Mouse (Mus musculus): ENCODE results near the gene 2010109A12Rik. TPM values are rescaled to one million over a fixed set of nuclear protein-coding genes. Genes with fewer than 3 reads are reported as not detected.

The 2010109A12Rik gene
- polyA plus RNA-seq, 1 experiment from 2014 or later: 1.9 TPM

- ATAC-seq (ENCODE audit: low read depth): no peak
- H3K9me3 ChIP-seq (replicated peaks; ENCODE audit: control insufficient read depth, low read length): no peaks in the 10 kb centered on the region
- no peak overlapping the region for H3K4me2 ChIP-seq (ENCODE audit: low read depth, low read length)
- H3K36me3 ChIP-seq (ENCODE audit: control insufficient read depth, insufficient read depth): no peaks in the 10 kb centered on the region
- H3K27me3 ChIP-seq (ENCODE audit: control insufficient read depth, insufficient read depth, low read depth, low read length): no peaks in the 10 kb centered on the region
- no peak overlapping the region for H3K27ac ChIP-seq (ENCODE audit: low read length)
- H3K4me1 ChIP-seq (ENCODE audit: control insufficient read depth, low read depth, low read length): peaks cover 3% of the 10 kb centered on the region
- no peak overlapping the region for H3K9ac ChIP-seq (ENCODE audit: low read depth, low read length)
- no peak overlapping the region for H3K4me3 ChIP-seq (ENCODE audit: low read depth, low read length)
Measured at GRCm38 (mm10) chr5:93259349-93259748, 53.0 kb downstream of the 2010109A12Rik start.

DNA sequence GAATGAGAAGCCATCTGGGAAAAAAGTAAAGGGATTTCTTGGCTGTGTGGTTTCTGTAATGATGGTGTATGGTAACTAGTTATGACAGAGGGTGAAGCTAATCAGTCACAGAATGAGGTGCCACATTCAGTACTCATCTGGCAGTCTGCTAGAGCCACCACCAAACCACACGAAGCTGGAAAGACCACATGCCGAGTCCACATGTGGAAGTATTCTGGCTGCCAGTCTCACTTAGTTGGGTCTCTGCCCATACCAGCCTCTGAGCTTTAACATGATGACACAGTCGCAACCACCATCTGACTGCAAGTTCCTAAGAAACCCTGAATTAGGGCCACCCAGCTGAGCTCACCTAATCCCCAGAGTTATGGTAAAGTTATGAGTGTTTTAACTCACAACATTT, 54.7 kb downstream of the 2010109A12Rik start:
- Histone ChIP-seq H3K4me2 (ENCODE audit: low read depth, low read length) (no peak overlapping the region), H3K27me3 (ENCODE audit: control insufficient read depth, insufficient read depth, low read depth, low read length) (no peaks in the 10 kb centered on the region; the same call in 1 of the 2 replicates), H3K36me3 (ENCODE audit: control insufficient read depth, insufficient read depth) (no peaks in the 10 kb centered on the region), H3K9me3 (replicated peaks; ENCODE audit: control insufficient read depth, low read length) (no peaks in the 10 kb centered on the region), H3K4me3 (ENCODE audit: low read depth, low read length) (no peak overlapping the region), H3K27ac (ENCODE audit: low read length) (no peak overlapping the region), H3K4me1 (ENCODE audit: control insufficient read depth, low read depth, low read length) (peaks cover 13% of the 10 kb centered on the region), H3K9ac (ENCODE audit: low read depth, low read length) (no peak overlapping the region)
- ATAC-seq (ENCODE audit: low read depth): no peak
- 39% methylated on average over 3 of the region's 3 CpGs for WGBS (ENCODE audit: insufficient replicate concordance)

DNA sequence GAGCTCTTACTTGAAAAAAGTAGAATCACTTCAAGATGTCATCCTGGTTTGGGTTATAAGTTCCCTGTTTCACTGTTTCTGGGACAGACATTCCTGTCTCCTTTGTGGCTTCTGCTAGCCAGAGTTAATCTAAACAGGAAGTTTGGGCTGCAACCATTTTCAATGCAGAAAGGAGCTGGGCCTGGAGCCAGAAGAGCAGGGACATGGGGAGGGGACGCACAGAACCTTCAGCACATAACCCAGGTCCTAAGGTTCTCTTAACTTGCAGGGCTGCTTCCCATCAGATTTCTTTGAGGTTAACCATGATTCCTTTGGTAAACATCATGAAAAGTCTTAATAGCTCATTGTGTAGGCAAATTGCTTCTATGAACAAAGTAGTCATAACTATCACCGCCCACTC, 56.4 kb downstream of the 2010109A12Rik start:
- H3K27ac ChIP-seq (ENCODE audit: low read length): no peak overlapping the region
- H3K9ac ChIP-seq (ENCODE audit: low read depth, low read length): no peak overlapping the region
- no peak overlapping the region for H3K4me3 ChIP-seq (ENCODE audit: low read depth, low read length)
- no peak for ATAC-seq (ENCODE audit: low read depth)
- H3K9me3 ChIP-seq (replicated peaks; ENCODE audit: control insufficient read depth, low read length): no peaks in the 10 kb centered on the region
- 65% methylated on average over 2 of the region's 2 CpGs for WGBS (ENCODE audit: insufficient replicate concordance)
- H3K27me3 ChIP-seq (ENCODE audit: control insufficient read depth, insufficient read depth, low read depth, low read length): no peaks in the 10 kb centered on the region; the same call in 1 of the 2 replicates
- H3K4me1 ChIP-seq (ENCODE audit: control insufficient read depth, low read depth, low read length): peaks cover 15% of the 10 kb centered on the region
- H3K4me2 ChIP-seq (ENCODE audit: low read depth, low read length): no peak overlapping the region
- no peaks in the 10 kb centered on the region for H3K36me3 ChIP-seq (ENCODE audit: control insufficient read depth, insufficient read depth)

Other genes with a start within 250 kb of the 2010109A12Rik start
- gene Sowahb, start 161.5 kb upstream of the 2010109A12Rik start, polyA plus RNA-seq (2015; fragmentation: Nextera tagmentation; extraction: Ambion mirVana): 1.1 and 1.4 TPM in 2 replicates
- 20.4 and 21.4 TPM in 2 replicates for gene Sept11, start 113.1 kb upstream of the 2010109A12Rik start, polyA plus RNA-seq (2015; fragmentation: Nextera tagmentation; extraction: Ambion mirVana)
- gene Ccni, start within 50 bp of the 2010109A12Rik start, polyA plus RNA-seq (2015; fragmentation: Nextera tagmentation; extraction: Ambion mirVana): 31.6 and 34.0 TPM in 2 replicates
- gene Ccng2, start 60.7 kb downstream of the 2010109A12Rik start, polyA plus RNA-seq (2015; fragmentation: Nextera tagmentation; extraction: Ambion mirVana): 21.0 and 21.1 TPM in 2 replicates

Data from liver, embryonic 16.5 days (tissue).